Mouse (Mus musculus) C3H10T1/2 (cell line): ENCODE results near the gene Wars. TPM values are rescaled to one million over a fixed set of nuclear protein-coding genes. Genes with fewer than 3 reads are reported as not detected.

Experiments
- polyA plus RNA-seq, 2 experiments: library from polyadenylated mRNA; unstranded; fragments of >200 nt; fragmentation: generic; extraction: Trizol; gene quantifications; one replicate each; pipeline ENCODE4 v1.2.1; 2012; ENCODE audit warnings: missing spikeins in 2 of 2

Wars gene
- polyA plus RNA-seq: 10 to 100 TPM; 35.6 to 40.9 TPM

DNA sequence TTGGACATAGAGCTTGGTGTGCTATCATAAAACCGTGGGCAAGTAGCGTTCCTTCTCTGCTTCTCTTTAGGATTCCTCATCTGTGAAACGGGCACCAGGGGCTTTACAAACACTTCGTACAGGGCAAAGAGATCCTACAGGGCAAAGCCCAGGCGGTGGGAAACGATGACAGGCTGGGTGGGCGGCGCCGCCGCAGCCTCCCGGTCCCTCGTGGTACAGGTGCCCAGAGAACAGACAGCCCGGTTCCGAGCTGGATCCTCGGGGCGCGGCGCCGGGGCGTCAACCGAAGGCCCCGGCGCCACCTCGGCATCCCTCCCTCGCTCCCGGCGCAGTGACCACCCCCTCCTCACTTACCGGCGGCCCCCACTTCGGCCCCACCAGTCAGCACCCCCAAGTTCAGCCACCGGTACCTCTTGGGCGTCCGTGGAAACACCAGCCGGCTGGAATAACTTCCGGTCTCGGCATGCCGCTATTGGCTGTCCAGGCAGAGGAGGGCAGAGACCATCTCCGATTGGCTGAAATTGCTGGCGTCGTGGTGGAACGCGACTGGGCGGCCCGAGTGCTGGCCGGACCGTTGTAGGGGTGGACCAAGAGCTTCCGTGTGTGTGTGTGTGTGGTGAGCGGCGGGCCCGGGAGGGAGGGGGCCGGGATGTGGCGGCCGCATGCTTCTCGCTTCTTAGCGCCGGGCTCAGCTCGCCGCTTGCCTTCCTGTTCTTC, at the start of gene Wars:
Gene Wars (minus strand): TSS at position 460 of the 717 bp plus-strand sequence.

DNA sequence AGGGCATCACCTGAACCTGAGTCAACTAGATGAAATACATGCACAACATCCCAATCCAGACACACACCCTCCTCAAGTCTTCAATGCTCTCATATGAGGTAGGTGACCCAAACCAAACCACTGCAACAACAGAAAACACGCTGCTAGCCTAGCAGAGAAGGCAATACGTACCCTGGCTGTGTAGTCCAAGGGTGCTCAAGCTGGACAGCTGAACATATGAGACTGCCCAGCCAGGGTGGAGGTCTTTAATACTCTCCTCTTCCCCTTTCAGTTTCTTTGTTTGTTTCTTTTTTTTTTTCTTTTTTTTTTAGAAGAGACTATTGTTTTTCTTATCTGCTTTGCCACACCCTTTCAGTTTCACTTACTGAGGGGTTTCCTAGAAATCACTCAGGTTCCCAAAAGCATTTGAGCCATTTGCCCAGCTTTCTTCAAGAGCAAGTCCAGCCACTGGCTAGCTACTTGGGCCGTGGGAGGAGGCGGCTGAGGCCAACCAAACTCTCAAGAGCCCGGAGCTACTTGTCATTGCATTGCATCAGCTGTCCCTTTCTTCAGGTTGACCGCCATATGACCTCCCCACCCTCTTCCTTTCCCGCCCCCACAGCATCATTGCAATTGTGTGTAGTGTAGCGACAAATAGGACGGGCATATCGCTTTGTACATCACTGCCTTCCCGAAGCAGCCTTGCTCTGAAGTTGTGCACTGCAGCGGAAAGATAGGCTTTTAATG, 822 bp downstream of the Wars start, which contains the start of gene Wdr25:
Gene Wdr25 (plus strand): TSS at position 643 of the 726 bp plus-strand sequence.

DNA sequence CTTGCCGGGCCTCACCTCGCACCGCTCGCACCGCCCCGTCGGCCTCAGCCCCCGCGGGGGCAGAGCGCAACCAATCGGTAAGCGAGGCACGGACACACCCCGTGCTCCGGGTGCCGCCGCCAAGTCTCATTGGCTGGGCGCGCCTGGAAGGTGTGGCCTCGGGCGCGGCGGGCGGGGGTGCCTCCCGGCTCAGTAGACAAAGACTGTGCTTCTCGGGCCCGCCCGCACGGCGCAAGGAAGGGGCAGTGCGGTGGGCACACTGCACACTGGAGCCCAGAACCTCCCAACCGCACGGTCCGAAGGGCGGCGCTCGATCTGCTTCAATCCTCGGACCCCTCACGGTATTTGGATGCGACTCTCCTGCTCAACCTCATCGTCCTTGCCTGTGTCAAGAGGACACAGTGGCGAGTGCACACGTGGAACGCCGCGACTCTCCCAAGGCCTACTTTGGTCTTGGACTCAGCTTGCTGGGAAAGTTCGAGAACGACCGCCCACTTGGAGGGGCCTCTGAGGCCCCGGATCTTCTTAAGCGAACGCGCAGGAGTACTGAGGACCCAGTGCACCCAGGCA, 58.0 kb downstream of the Wars start, which contains the start of the genes Slc25a29 and Slc25a47:
Gene Slc25a29 (minus strand): TSS at position 44 of the 570 bp plus-strand sequence.
Gene Slc25a47 (plus strand): TSS at position 207 of the 570 bp plus-strand sequence.

Other genes starting within 250 kb of the Wars start
- gene Degs2, start 191.9 kb downstream of the Wars start, polyA plus RNA-seq: under 1 TPM; 0.67 to 0.76 TPM
- gene Yy1, start 101.2 kb downstream of the Wars start, polyA plus RNA-seq: 10 to 100 TPM in 1 of 2 experiments, 1 to 10 TPM in 1; 2.0 to 10.2 TPM
- 1 to 10 TPM; 4.0 to 9.8 TPM for gene Slc25a29, start 58.3 kb downstream of the Wars start, polyA plus RNA-seq
- 1 to 10 TPM in 1 of 2 experiments, under 1 TPM in 1; 0.62 to 4.1 TPM for gene Slc25a47, start 58.1 kb downstream of the Wars start, polyA plus RNA-seq
- 1 to 10 TPM; 3.5 to 9.0 TPM for gene Wdr25, start 543 bp downstream of the Wars start, polyA plus RNA-seq
- gene Begain, start 174.0 kb upstream of the Wars start, polyA plus RNA-seq: 1 to 10 TPM in 1 of 2 experiments, under 1 TPM in 1; 0.56 to 3.4 TPM